Mouse (Mus musculus) myocyte (in vitro differentiated cells): Measurements from ENCODE around the gene Sec22c. TPM values are rescaled to one million over a fixed set of nuclear protein-coding genes. Genes with fewer than 3 reads are reported as not detected.

Experiments
- H3K27me3 ChIP-seq: one replicate; pipeline ENCODE4 v1.6.1; 2011; ENCODE audit not compliant: control insufficient read depth, insufficient read depth, insufficient read length
- H3K36me3 ChIP-seq: one replicate; pipeline ENCODE4 v1.6.1; 2011; ENCODE audit not compliant: control insufficient read depth, insufficient read depth
- H3K4me2 ChIP-seq: one replicate; pipeline ENCODE4 v1.6.1; 2011; ENCODE audit warnings: low read depth, control low read depth
- H3K4me3 ChIP-seq: one replicate; pipeline ENCODE4 v1.5.1; 2011; ENCODE audit warnings: mild to moderate bottlenecking, control low read depth, moderate library complexity
- H3K79me2 ChIP-seq: one replicate; pipeline ENCODE4 v1.6.1; 2011; ENCODE audit not compliant: control insufficient read depth, insufficient read depth
- H3ac ChIP-seq: one replicate; pipeline ENCODE4 v1.6.1; 2011; ENCODE audit not compliant: control insufficient read depth, insufficient read length
- CEBPB ChIP-seq: IDR thresholded peaks from 2 replicates; pipeline ENCODE4 v1.6.1; 2011; ENCODE audit warnings: mild to moderate bottlenecking, moderate library complexity; ENCODE audit not compliant: poor library complexity, insufficient read depth, severe bottlenecking
- E2F4 ChIP-seq: IDR thresholded peaks from one replicate; pipeline ENCODE4 v1.6.1; 2011; ENCODE audit warnings: mild to moderate bottlenecking, control low read depth, moderate library complexity; ENCODE audit not compliant: insufficient read depth
- MAX ChIP-seq: IDR thresholded peaks from one replicate; pipeline ENCODE4 v1.6.1; 2011; ENCODE audit warnings: low read depth, mild to moderate bottlenecking, control low read depth
- MYOD1 ChIP-seq, 3 experiments: IDR thresholded peaks; one replicate each; pipeline ENCODE4 v1.6.1; 2011; ENCODE audit warnings: control low read depth in 2 of 3, low read depth in 2 of 3, mild to moderate bottlenecking in 2 of 3, moderate library complexity in 1 of 3; ENCODE audit not compliant: insufficient read length in 2 of 3, control insufficient read depth in 1 of 3
- MYOG ChIP-seq, 3 experiments: IDR thresholded peaks; one replicate each; pipeline ENCODE4 v1.6.1; 2011; ENCODE audit warnings: control low read depth in 2 of 3, low read depth in 2 of 3, mild to moderate bottlenecking in 2 of 3; ENCODE audit not compliant: insufficient read length in 2 of 3, control insufficient read depth in 1 of 3, insufficient read depth in 1 of 3
- POLR2A ChIP-seq: IDR thresholded peaks from one replicate; pipeline ENCODE4 v1.6.1; 2011; ENCODE audit warnings: low read depth, mild to moderate bottlenecking, control low read depth, moderate library complexity; ENCODE audit not compliant: insufficient read length
- POLR2AphosphoS2 ChIP-seq: IDR thresholded peaks from one replicate; pipeline ENCODE4 v1.6.1; 2011; ENCODE audit warnings: low read depth, control low read depth; ENCODE audit not compliant: insufficient read length
- REST ChIP-seq: IDR thresholded peaks from one replicate; pipeline ENCODE4 v1.6.1; 2011; ENCODE audit warnings: mild to moderate bottlenecking, control low read depth, moderate library complexity; ENCODE audit not compliant: insufficient read depth, insufficient read length
- SRF ChIP-seq: IDR thresholded peaks from one replicate; pipeline ENCODE4 v1.6.1; 2011; ENCODE audit warnings: low read depth; ENCODE audit not compliant: control insufficient read depth, insufficient read length
- TCF12 ChIP-seq: IDR thresholded peaks from one replicate; pipeline ENCODE4 v1.6.1; 2011; ENCODE audit warnings: mild to moderate bottlenecking, control low read depth; ENCODE audit not compliant: poor library complexity, insufficient read depth, severe bottlenecking
- TCF3 ChIP-seq: IDR thresholded peaks from one replicate; pipeline ENCODE4 v1.6.1; 2011; ENCODE audit warnings: low read depth, control low read depth; ENCODE audit not compliant: insufficient read length
- USF1 ChIP-seq: IDR thresholded peaks from one replicate; pipeline ENCODE4 v1.6.1; 2011; ENCODE audit warnings: low read depth, mild to moderate bottlenecking, control low read depth, moderate library complexity
- polyA plus RNA-seq: library from polyadenylated mRNA; unstranded; fragments of >200 nt; fragmentation: generic; extraction: Trizol; gene quantifications from one replicate; pipeline ENCODE4 v1.2.1, GENCODE M21; 2012; ENCODE audit warnings: missing spikeins

Gene Sec22c
- polyA plus RNA-seq, 1 experiment, result 6.2 TPM

DNA sequence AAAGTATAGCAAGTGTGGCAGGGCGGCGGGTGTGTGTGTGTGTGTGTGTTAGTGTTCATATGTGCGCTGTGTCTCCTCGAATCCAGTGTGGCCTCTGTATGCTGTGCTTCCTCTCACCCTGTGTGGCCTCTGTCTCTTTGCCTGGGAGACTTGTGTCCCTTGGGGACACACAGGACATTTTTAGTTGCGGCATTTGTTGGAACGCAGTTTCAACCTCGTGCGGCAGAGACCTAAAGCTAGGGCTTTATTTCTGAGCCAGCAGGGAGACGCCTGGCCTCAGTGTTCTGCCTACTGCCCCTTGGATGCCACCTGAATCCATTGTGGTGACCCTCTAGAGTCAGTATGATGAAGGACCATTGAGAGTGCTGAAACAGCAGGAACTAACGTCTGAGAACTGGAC lies 72.4 kb downstream of the Sec22c start:
- no peak overlapping the region for H3K4me2 ChIP-seq
- TF ChIP-seq E2F4 (no peak), TCF12 (no peak), MAX (no peak), TCF3 (no peak), MYOG (IDR thresholded peaks at IDR 0.05; ENCODE audit: control insufficient read depth in 1 of 3, insufficient read depth in 1 of 3, insufficient read length in 2 of 3, low read depth in 2 of 3) (no peak), POLR2AphosphoS2 (no peak), CEBPB (no peak)
- H3K36me3 ChIP-seq, result no peaks in the 10 kb centered on the region
- H3K27me3 ChIP-seq, result peaks cover 28% of the 10 kb centered on the region
- H3ac ChIP-seq, result no peak overlapping the region
- no peak overlapping the region for H3K4me3 ChIP-seq
- H3K79me2 ChIP-seq, result no peaks in the 10 kb centered on the region

GRCm38 (mm10) chr9:121631946-121632345 lies 73.3 kb downstream of the Sec22c start:
- H3K4me3 ChIP-seq, result no peak overlapping the region
- no peaks in the 10 kb centered on the region for H3K79me2 ChIP-seq
- no peak overlapping the region for H3K4me2 ChIP-seq
- no peak overlapping the region for H3ac ChIP-seq
- H3K36me3 ChIP-seq, result no peaks in the 10 kb centered on the region
- H3K27me3 ChIP-seq, result peaks cover 28% of the 10 kb centered on the region
- no peak for TF ChIP-seq E2F4
- no peak for TF ChIP-seq REST
- TF ChIP-seq USF1, result no peak
- TF ChIP-seq POLR2AphosphoS2, result no peak
- no peak for TF ChIP-seq SRF
- no peak for TF ChIP-seq MYOG (IDR thresholded peaks at IDR 0.05; ENCODE audit: control insufficient read depth in 1 of 3, insufficient read depth in 1 of 3, insufficient read length in 2 of 3, low read depth in 2 of 3)
- TF ChIP-seq MYOD1 (IDR thresholded peaks at IDR 0.05; ENCODE audit: control insufficient read depth in 1 of 3, insufficient read length in 2 of 3, low read depth in 2 of 3), result no peak
- TF ChIP-seq TCF3, result no peak
- TF ChIP-seq POLR2A, result no peak
- no peak for TF ChIP-seq MAX
- no peak for TF ChIP-seq CEBPB
- TF ChIP-seq TCF12, result no peak

GRCm38 (mm10) chr9:121630627-121631026 lies 74.7 kb downstream of the Sec22c start:
- H3ac ChIP-seq, result no peak overlapping the region
- no peak overlapping the region for H3K4me2 ChIP-seq
- H3K4me3 ChIP-seq, result no peak overlapping the region
- TF ChIP-seq CEBPB (no peak), REST (no peak), SRF (no peak), POLR2A (no peak), USF1 (no peak), MYOD1 (IDR thresholded peaks at IDR 0.05; ENCODE audit: control insufficient read depth in 1 of 3, insufficient read length in 2 of 3, low read depth in 2 of 3) (no peak), E2F4 (no peak), POLR2AphosphoS2 (no peak), TCF12 (no peak), TCF3 (no peak), MYOG (IDR thresholded peaks at IDR 0.05; ENCODE audit: control insufficient read depth in 1 of 3, insufficient read depth in 1 of 3, insufficient read length in 2 of 3, low read depth in 2 of 3) (no peak), MAX (no peak)
- H3K27me3 ChIP-seq, result peaks cover 18% of the 10 kb centered on the region
- no peaks in the 10 kb centered on the region for H3K79me2 ChIP-seq
- no peaks in the 10 kb centered on the region for H3K36me3 ChIP-seq

Other genes with a start within 250 kb of the Sec22c start
- gene Cck, start 209.8 kb downstream of the Sec22c start, polyA plus RNA-seq, result 0.10 TPM
- not detected for gene Lyzl4, start 63.4 kb downstream of the Sec22c start, polyA plus RNA-seq
- gene Vipr1, start 62.8 kb downstream of the Sec22c start, polyA plus RNA-seq, result 0.29 TPM
- 81.5 TPM for gene Ss18l2, start 4.8 kb upstream of the Sec22c start, polyA plus RNA-seq
- 9.0 TPM for gene Nktr, start 13.7 kb upstream of the Sec22c start, polyA plus RNA-seq
- 47.0 TPM for gene Zfp651, start 53.8 kb upstream of the Sec22c start, polyA plus RNA-seq
- 70.4 TPM for gene Klhl40, start 72.1 kb upstream of the Sec22c start, polyA plus RNA-seq
- gene Hhatl, start 87.0 kb upstream of the Sec22c start, polyA plus RNA-seq, result 1.9 TPM
- 0.01 TPM for gene Ccdc13, start 134.0 kb upstream of the Sec22c start, polyA plus RNA-seq
- 115 TPM for gene Higd1a, start 152.9 kb upstream of the Sec22c start, polyA plus RNA-seq
- gene Ackr2, start 192.9 kb upstream of the Sec22c start, polyA plus RNA-seq, result 0.01 TPM
- not detected for gene Cyp8b1, start 210.8 kb upstream of the Sec22c start, polyA plus RNA-seq
- 0.02 TPM for gene Fam198a, start 245.5 kb upstream of the Sec22c start, polyA plus RNA-seq